Mouse (Mus musculus): ENCODE measurements around the gene Gnai3. TPM values are rescaled to one million over a fixed set of nuclear protein-coding genes. Genes with fewer than 3 reads are reported as not detected.
A peak's percentile ranks its signal among the peaks of the same experiment; 100 is the strongest.

Gene Gnai3
- polyA plus RNA-seq, 1 experiment from 2014 or later, result 49.1 TPM

DNA sequence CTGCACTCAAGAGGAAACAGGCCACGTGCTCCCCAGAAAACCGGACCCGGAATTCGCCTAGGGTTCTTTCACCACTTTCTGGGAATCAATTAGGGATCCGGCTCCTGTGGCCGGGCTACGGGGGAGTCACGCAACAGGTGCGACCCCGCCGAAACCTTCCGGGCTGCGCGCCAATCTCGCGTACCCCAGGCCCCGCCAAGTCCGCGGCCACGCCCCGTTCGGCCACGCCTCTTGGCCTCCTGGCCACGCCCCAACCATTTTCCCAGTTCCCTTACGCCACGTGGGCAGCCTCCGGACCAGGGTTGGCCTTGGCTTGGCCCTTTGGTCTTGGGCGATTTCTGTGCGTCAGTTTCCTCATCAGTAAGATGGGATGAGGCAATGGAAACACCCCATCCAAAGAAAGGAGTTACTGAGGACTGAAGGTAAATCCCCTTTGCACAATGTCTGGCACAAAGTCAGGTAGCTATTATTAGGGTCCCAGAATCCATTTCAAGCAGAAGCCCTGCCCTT is 59.4 kb downstream of the Gnai3 start, which contains the start of gene Ampd2:
Ampd2 (minus strand) TSS at position 182 of the 510 bp plus-strand sequence.
- DNase-seq, result peak; percentile 90

DNA sequence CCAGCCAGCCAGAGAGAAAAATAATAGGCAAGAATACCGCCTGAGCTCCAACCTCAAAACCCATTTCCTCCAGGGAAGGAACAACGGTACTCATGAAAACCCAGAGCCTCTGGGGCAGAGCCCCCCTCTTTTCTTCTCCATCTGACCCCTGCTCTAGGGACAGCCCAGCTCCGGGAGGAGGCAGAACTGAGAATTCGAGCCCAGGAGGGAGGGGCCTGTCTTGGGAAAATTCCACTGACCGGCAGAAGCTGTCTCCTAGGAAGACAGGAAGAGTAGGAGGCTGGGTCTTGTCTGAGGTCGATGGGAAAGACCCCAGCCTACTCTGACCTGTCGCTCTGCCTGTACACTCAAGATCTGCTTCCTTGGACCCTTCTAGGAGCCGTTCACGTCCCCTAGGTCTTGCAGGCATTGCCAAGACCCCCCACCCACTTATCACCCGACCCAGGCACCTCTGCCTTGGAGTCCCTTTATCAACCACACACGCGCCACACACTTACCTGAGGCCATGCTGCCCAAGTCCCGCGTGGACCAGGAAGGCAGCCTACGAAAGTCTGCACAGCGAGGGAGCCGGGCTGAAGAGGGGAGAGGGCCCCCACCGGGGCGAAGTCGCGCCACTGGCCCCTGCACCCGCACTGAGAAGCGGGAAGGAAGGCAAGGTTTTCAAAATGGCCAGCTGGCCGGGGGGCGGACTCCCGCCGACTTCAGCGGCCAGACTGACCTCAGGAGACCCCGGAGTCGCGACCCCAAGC is 60.1 kb downstream of the Gnai3 start:
- peaks cover 47% of the 10 kb centered on the region for H3K4me1 ChIP-seq (ENCODE audit: insufficient read depth)
- H3K27ac ChIP-seq (ENCODE audit: low read depth), result peak overlapping the region; percentile 93
- H3K9me3 ChIP-seq (ENCODE audit: low read length), result no peaks in the 10 kb centered on the region
- TF ChIP-seq EP300 (IDR thresholded peaks at IDR 0.05; ENCODE audit: low read depth) (no peak), CTCF (IDR thresholded peaks at IDR 0.05; ENCODE audit: low read depth) (no peak)
- peak overlapping the region; percentile 70 for H3K4me3 ChIP-seq (ENCODE audit: low read depth, low read length)
- DNase-seq (peak; percentile 63), ATAC-seq (peak; percentile 43)
- WGBS (ENCODE audit: insufficient replicate concordance), result under 1% methylated on average over 31 of the region's 31 CpGs
- peak overlapping the region; percentile 94 for H3K4me2 ChIP-seq (ENCODE audit: low read depth, low read length)
- peak overlapping the region; percentile 76 for H3K9ac ChIP-seq (replicated peaks)
- peaks cover 4% of the 10 kb centered on the region for H3K36me3 ChIP-seq (replicated peaks; ENCODE audit: insufficient read depth, low read length)
- no peaks in the 10 kb centered on the region for H3K27me3 ChIP-seq (ENCODE audit: insufficient read depth, low read length)

More for the DNA sequence above, 59.4 kb downstream of the Gnai3 start, which contains the start of gene Ampd2:
- WGBS (ENCODE audit: insufficient replicate concordance), result 1% methylated on average over 29 of the region's 29 CpGs
- Histone ChIP-seq H3K4me2 (ENCODE audit: low read depth, low read length) (peak within 1 kb of the TSS; percentile 94), H3K4me1 (ENCODE audit: insufficient read depth) (peaks cover 47% of the 10 kb centered on the region), H3K27me3 (ENCODE audit: insufficient read depth, low read length) (no peaks in the 10 kb centered on the region), H3K4me3 (ENCODE audit: low read depth, low read length) (peak within 1 kb of the TSS; percentile 70), H3K9ac (replicated peaks) (peak within 1 kb of the TSS; percentile 76), H3K27ac (ENCODE audit: low read depth) (peak within 1 kb of the TSS; percentile 93), H3K9me3 (ENCODE audit: low read length) (no peaks in the 10 kb centered on the region), H3K36me3 (replicated peaks; ENCODE audit: insufficient read depth, low read length) (peaks cover 4% of the 10 kb centered on the region; the same call in 1 of the 2 replicates)
- TF ChIP-seq CTCF (IDR thresholded peaks at IDR 0.05; ENCODE audit: low read depth), result no peak
- TF ChIP-seq EP300 (IDR thresholded peaks at IDR 0.05; ENCODE audit: low read depth), result peak; percentile 12; the same call in 1 of the 2 replicates
- peak; percentile 73 for ATAC-seq

DNA sequence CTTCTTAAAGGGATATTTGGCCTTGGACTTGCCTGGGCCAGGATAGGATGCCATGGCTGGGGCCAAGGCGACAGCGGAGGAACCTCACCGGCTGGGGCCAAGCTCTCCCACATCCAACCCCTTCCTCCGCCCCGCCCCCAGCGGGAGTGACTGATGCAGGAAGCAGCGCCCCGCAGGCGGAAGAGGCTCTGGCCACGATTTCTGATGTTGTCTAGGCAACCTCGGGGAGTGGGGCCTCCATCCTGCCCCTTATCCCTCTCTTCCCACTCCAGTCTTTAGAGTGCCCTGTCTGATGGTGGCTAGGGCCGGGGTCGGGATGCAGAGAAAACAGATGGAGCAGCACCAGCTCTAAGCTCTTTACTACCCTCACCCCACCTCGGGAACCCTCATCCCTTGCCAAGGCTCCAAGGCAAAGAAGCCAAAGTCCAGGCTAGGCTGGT is 60.6 kb downstream of the Gnai3 start:
- under 1% methylated on average over 14 of the region's 14 CpGs for WGBS (ENCODE audit: insufficient replicate concordance)
- H3K4me1 ChIP-seq (ENCODE audit: insufficient read depth), result peaks cover 47% of the 10 kb centered on the region
- H3K27me3 ChIP-seq (ENCODE audit: insufficient read depth, low read length), result no peaks in the 10 kb centered on the region
- H3K27ac ChIP-seq (ENCODE audit: low read depth), result peak overlapping the region; percentile 93
- H3K9ac ChIP-seq (replicated peaks), result peak overlapping the region; percentile 76
- H3K9me3 ChIP-seq (ENCODE audit: low read length), result no peaks in the 10 kb centered on the region
- H3K4me2 ChIP-seq (ENCODE audit: low read depth, low read length), result peak overlapping the region; percentile 94
- H3K4me3 ChIP-seq (ENCODE audit: low read depth, low read length), result peak overlapping the region; percentile 70
- peak; percentile 78 for ATAC-seq
- peak; percentile 94 for DNase-seq
- peaks cover 10% of the 10 kb centered on the region for H3K36me3 ChIP-seq (replicated peaks; ENCODE audit: insufficient read depth, low read length)
- TF ChIP-seq EP300 (IDR thresholded peaks at IDR 0.05; ENCODE audit: low read depth) (no peak), CTCF (IDR thresholded peaks at IDR 0.05; ENCODE audit: low read depth) (peak; percentile 48)

DNA sequence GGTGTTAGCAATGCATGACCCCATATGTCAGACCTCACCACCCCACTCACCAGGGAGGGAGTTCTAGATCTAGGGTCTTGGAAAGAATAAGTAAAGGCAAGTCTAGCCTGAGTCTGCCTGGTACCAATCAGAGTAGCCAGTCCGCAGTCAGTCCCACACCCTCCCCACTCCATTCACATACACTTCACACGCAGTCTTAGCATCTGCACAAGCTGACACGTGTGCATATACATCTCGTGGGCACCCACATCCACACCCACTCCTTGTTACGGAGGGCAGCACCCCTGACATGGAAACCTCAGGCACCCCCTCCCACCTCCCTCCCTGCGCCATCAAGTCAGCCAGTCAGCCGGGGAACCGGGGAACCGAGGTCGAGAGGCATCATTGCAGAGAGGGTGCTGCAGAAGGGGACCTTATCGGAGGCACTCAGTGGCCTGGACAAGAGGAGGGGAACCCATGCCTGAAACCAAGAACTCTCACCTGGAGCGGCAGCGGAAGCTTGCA is 61.1 kb downstream of the Gnai3 start:
- H3K36me3 ChIP-seq (replicated peaks; ENCODE audit: insufficient read depth, low read length), result peaks cover 15% of the 10 kb centered on the region
- WGBS (ENCODE audit: insufficient replicate concordance), result 11% methylated on average over 13 of the region's 13 CpGs
- no peaks in the 10 kb centered on the region for H3K9me3 ChIP-seq (ENCODE audit: low read length)
- peak overlapping the region; percentile 70 for H3K4me3 ChIP-seq (ENCODE audit: low read depth, low read length)
- no peak for TF ChIP-seq EP300 (IDR thresholded peaks at IDR 0.05; ENCODE audit: low read depth)
- no peak for TF ChIP-seq CTCF (IDR thresholded peaks at IDR 0.05; ENCODE audit: low read depth)
- H3K27ac ChIP-seq (ENCODE audit: low read depth), result peak overlapping the region; percentile 93
- no peak for DNase-seq
- ATAC-seq, result peak; percentile 11
- H3K4me2 ChIP-seq (ENCODE audit: low read depth, low read length), result peak overlapping the region; percentile 94
- H3K9ac ChIP-seq (replicated peaks), result peak overlapping the region; percentile 76
- H3K4me1 ChIP-seq (ENCODE audit: insufficient read depth), result peaks cover 47% of the 10 kb centered on the region
- H3K27me3 ChIP-seq (ENCODE audit: insufficient read depth, low read length), result no peaks in the 10 kb centered on the region

DNA sequence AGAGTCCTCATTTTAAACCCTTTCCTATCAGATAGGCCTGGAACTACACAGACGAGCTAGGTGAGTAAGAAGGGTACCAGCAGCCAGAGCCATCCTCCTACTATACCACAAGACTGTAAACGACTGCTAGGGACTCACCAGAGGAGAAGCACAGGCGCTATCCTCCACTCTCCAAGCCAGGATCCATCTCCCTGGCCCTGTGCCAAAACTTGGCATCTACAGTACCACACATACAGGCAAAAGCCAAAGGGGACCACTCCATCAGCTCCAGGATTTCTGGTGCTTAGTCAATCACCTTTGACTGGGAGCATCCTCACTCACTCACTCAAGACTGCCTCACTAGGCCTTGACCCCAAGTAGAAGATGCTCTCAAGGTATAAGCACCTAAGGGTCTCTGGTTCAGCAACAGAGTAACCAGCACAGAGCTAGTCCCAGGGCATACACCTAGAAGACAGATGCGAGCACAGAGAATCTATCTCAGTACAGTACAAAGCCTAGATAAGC is 62.0 kb downstream of the Gnai3 start:
- peaks cover 47% of the 10 kb centered on the region for H3K4me1 ChIP-seq (ENCODE audit: insufficient read depth)
- H3K4me3 ChIP-seq (ENCODE audit: low read depth, low read length), result peak overlapping the region; percentile 70
- peak overlapping the region; percentile 94 for H3K4me2 ChIP-seq (ENCODE audit: low read depth, low read length)
- DNase-seq (peak; percentile 58), ATAC-seq (no peak)
- WGBS (ENCODE audit: insufficient replicate concordance), result 42% methylated on average over 4 of the region's 4 CpGs
- peak overlapping the region; percentile 76 for H3K9ac ChIP-seq (replicated peaks)
- H3K36me3 ChIP-seq (replicated peaks; ENCODE audit: insufficient read depth, low read length), result peaks cover 24% of the 10 kb centered on the region
- H3K9me3 ChIP-seq (ENCODE audit: low read length), result no peaks in the 10 kb centered on the region
- TF ChIP-seq EP300 (IDR thresholded peaks at IDR 0.05; ENCODE audit: low read depth) (no peak), CTCF (IDR thresholded peaks at IDR 0.05; ENCODE audit: low read depth) (no peak)
- H3K27me3 ChIP-seq (ENCODE audit: insufficient read depth, low read length), result no peaks in the 10 kb centered on the region
- H3K27ac ChIP-seq (ENCODE audit: low read depth), result peak overlapping the region; percentile 41; the same call in 1 of the 2 replicates

DNA sequence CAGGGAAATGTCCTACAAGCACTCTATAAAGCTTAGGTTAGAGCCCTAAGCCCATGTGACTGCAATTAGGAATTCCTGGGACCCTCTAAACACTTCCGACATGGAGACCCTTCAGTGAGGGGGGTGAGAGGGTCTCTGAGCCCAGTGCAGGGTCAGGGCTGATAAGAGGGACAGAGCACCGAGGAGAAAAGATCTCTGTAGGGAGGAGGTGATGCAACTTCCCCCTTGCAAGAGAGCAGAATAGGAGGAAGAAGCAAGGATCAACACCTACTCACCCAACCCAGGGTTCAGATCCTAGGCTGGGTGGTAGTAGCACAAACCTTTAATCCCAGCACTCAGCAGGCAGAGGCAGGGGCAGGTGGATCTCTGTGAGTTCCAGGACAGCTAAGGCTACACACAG is 62.8 kb downstream of the Gnai3 start:
- TF ChIP-seq EP300 (IDR thresholded peaks at IDR 0.05; ENCODE audit: low read depth) (no peak), CTCF (IDR thresholded peaks at IDR 0.05; ENCODE audit: low read depth) (no peak)
- Histone ChIP-seq H3K27ac (ENCODE audit: low read depth) (peak overlapping the region; percentile 41), H3K9me3 (ENCODE audit: low read length) (no peaks in the 10 kb centered on the region), H3K4me2 (ENCODE audit: low read depth, low read length) (peak overlapping the region; percentile 94), H3K36me3 (replicated peaks; ENCODE audit: insufficient read depth, low read length) (peaks cover 32% of the 10 kb centered on the region), H3K9ac (replicated peaks) (peak overlapping the region; percentile 76), H3K27me3 (ENCODE audit: insufficient read depth, low read length) (no peaks in the 10 kb centered on the region), H3K4me3 (ENCODE audit: low read depth, low read length) (peak overlapping the region; percentile 70), H3K4me1 (ENCODE audit: insufficient read depth) (peaks cover 47% of the 10 kb centered on the region)
- DNase-seq (no peak), ATAC-seq (no peak)
- 13% methylated on average over 2 of the region's 2 CpGs for WGBS (ENCODE audit: insufficient replicate concordance)
